Mouse (Mus musculus) heart, postnatal 36 days (tissue): ENCODE measurements around the gene St6galnac3. TPM values are rescaled to one million over a fixed set of nuclear protein-coding genes. Genes with fewer than 3 reads are reported as not detected.

ENCODE experiments used
- DNase-seq, 2 experiments: peaks; one replicate each; pipeline ENCODE4 v3.0.0; 2021 to 2022
- intact Hi-C: fragments of 180-260 bp; cut with DNase I; formaldehyde crosslinking; loops from one replicate; pipeline ENCODE4 v1.15.1; 2025
- total RNA-seq, 2 experiments: library from RNA; stranded (reverse); gene quantifications; 2 replicates each; pipeline ENCODE4 v1.2.3; 2021

St6galnac3 gene
- total RNA-seq, 2 experiments from 2014 or later, result 4.1 to 6.6 TPM

DNA sequence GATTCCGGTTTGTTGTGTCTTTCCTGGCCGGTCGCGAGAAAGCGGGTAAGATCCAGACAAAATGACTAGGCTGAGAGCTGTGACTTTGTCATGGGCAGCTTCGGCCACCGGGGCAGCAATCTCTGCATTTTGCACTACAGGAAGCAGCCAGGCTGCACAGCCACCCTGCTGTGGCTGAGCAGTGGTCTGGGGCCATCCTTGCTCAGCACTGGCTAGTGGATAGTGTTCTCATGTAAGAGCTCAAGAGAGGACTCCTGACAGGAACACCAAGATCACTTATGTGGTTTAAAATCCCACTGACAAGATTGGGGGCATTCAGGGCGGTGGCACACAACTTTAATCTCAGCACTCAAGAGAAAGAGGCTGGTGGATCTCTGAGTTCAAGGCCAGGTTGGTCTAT, 469.1 kb downstream of the St6galnac3 start:
- DNase-seq, result no peak
- intact Hi-C loops, result no loop called here

DNA sequence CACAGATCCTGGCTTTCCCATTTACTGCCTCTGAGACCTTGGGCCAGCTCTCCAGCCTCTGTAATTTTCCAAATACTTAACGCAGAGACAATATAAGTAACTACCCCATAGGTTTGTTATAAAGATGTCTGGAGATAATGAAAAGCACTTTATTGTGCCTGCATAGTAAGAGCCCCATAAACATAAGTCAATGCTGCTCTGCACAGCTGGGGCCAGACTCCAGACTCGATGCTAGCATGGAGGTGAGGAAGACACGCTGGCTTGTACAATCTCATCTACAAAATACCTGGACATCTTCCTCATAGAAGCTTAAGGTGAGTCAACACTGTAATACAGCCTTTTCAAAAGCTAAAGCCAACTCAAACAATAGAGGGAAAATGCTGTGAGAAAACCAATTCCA, 473.3 kb downstream of the St6galnac3 start:
- intact Hi-C loops, result no loop called here
- DNase-seq, result no peak

DNA sequence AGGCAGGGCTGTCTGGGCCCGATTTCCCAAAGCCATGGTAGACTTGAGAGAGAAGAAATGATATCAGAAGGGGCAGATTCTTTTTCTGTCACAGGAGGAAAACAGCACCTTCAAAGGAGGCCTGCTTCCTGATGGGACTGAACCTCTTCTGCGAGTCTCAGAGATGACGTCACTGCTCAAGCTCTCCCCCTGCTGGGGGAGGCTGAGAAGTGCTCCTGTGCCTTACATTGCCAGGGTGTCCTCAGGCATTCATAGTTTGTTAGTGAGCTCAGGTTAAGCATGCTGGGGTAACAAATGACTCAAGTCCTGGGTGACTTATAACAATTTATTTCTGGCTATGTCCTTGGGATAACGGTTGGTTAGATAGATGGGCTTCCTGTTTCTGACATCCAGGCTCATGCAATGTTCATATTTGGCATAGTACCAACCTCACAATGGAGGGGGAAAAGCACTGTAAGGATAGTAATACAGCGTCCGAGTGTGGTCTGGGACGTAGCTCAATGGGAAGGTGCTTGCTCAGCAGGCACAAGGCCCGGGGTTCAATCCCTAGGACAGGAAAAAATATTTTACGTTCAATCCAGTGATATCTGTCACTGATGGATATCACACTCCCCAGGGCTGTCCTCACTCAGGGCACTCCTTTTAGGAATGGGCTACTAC, 474.2 kb downstream of the St6galnac3 start:
- DNase-seq, result peak; percentile 78 to 80
- intact Hi-C loops, result no loop called here

DNA sequence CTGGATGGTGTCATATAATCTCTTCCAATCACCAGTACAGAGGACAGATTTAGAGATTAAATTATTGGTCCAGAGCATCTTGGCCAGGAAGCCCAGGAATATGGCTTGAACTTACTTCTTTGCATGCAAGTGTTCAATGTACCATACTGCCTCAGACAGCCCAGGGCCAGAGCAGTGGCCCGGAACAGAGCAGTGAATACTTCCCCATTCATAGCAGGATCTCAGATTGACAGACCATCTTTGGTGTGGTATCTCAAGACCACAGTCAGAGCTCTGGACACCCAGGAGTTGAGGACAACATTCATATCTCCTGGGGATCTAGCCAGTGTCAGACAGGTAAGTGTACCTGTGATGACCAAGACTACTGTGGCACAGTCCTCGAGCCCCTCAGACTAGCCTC, 476.1 kb downstream of the St6galnac3 start:
- intact Hi-C loops, result no loop called here
- DNase-seq, result no peak

DNA sequence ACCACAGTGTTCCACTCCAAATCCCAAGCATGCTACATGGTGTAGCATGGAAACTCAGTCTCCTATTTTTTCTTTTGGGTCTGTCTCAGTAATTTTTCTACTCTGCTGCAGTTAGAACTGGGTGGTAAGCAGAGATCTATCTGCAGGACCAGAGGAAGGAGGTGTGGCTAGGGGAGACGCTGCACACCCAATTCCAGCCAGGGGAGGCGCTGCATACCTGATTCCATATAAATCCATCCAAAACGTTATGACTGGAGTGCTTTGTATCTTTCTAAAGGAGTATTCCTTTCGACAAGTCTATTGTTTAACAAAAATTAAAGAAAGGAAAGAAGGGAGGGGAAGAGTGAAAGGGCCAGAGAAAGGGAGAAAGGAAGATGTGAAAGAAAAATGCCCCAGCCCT, 476.9 kb downstream of the St6galnac3 start:
- intact Hi-C loops, result no loop called here
- no peak for DNase-seq

DNA sequence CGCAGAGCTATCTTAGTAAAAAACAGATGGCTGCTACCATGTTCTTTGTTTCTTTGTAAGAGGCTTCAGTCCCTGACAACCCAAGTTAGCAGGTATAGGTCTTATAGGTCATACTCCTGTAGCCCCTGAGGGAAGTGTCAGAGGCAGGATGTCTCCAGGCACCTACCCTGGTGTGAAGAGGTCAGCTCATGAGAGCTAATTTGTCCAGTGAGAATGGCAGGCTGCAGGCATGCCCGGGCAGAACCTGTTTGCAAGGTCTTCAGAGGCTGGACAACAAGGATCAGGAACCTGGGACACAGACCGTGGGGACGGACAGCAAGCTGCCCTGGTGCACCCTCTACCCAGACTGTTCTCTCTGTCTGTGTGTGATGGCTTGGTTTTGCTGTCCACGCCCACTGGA, 482.4 kb downstream of the St6galnac3 start:
- intact Hi-C loops, result no loop called here
- no peak for DNase-seq

DNA sequence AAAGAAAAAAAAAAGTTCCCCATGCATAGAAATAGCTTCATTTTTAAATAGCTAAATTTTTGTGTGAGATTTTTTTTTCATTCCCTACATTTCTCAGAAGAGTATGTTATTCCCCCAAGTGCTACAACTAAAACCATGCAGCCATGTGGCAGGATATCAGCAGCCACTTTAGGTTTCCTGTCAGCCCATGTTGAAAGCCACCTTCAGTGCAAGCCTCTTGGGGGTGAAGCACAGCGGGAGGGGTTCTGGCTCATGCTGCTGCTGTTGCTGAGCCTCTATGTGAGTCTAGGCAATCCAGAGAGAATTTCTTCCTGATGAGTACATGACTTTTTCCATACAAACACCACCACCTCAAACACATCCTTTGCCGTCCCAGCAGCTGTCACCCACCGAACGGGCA, 483.8 kb downstream of the St6galnac3 start:
- DNase-seq, result no peak
- intact Hi-C loops, result no loop called here

DNA sequence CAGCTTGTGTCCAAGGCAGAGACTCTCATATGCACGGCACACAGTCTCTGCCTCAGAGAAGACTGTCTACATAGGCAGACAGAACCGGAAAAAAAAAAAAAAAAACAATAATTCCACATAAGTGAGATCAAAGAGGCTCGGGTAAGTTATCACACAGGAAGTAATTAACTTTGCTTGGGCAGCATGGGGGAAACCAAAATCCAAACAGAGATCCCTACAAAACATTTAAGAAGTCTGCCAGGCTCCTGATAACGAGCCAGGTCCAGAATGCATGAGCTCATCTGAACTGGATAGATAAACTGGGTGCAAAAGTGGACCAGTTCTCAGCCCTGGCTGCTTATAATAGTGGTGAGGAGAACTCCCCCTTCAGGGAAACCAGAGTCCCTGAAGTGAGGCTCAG, 484.6 kb downstream of the St6galnac3 start:
- intact Hi-C loops, result no loop called here

DNA sequence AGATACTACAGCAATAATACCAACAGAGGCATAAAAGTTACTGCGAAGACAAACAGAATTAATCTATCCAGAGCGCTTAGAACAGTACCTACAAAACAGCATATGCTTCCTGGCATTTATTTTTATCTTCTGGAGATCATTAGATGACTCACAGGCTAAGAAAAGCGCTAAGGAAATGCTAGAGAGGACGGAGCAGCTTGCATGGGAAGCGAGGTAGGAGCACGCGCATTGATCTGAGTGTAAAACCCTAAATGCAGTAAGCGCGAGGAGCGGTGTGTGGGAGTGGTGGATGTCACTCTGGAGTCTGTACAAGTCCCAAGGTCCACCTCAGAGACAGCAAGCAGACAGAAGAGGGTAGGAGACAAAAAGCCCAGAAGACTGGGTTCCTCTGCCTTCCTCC, 486.6 kb downstream of the St6galnac3 start:
- no peak for DNase-seq
- intact Hi-C loops, result no loop called here

More for the DNA sequence above, 484.6 kb downstream of the St6galnac3 start:
- DNase-seq, result no peak

DNA sequence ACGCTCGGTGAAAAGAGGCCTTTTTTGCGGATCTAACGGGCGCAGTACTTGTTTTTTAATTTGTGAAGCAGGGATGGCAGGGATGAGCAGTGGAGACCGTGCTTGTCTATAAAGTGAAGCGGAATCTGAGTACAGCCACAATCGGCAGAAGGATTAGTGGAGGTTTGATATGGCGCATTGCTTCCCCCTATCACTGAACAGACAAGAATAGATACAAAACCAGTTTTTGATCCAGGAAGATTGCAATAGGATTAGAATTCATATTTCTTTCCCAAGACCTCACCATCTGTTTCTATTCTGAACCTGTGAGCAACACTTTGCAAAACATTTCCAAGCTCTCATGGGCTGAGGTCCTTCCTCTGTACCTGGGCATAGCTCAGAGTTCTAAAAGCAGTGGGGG, 488.7 kb downstream of the St6galnac3 start:
- intact Hi-C loops, result no loop called here
- DNase-seq, result no peak

DNA sequence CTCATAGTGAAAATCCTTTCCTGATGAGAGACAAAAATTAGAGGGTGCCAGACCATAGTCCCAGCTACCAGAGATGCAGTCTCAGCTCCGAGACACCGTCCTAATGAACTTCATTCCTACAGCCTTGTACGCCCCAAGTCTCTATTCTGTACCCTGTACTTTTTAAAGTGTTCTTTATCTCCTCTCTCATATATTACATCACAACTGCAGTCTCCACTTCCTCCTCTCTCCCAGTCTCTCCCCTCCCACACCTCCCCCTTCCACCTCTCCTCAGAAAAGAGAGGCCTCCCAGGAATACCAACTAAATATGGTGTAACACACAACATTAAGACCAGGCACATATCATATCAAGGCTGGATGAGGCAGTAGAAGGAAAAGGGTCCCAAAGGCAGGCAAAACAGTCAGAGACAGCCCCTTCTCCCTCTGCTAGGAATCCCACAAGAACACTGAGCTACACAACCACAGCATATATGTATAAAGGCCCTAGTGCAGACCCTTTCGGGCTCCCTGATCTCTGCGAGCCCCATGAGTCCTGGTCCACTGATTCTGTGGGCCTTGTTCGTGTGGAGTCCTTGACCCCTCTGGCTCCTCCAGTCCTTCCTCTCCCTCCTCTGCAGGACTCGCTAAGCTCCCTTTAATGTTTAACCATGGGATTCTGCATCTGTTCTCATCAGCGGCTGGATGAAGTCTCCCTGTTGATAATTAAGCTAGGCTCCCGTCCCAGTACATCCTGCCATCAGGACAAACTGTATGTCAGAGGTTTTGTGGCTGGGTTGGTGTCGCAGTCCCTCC, 502.2 kb downstream of the St6galnac3 start:
- intact Hi-C loops, result no loop called here
- DNase-seq, result no peak

DNA sequence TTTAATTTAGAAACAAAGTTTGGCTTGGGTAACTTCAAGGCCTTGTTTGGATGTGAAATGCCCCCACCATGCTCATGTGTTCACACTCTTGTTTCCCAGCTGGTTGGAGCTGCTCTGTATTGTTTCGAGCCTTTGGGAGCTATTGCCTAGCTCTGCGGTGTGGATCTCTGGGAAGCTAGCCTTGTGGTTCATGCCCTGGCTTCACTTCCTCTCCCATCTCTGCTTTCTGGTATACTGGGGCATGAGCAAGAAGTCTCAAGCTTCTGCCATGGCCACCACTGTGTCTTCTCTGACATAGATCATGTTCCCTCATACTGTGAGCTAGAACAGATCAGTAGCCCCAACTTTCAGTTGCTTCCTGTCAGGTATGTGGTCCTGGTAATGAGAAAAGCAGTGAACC, 505.6 kb downstream of the St6galnac3 start:
- intact Hi-C loops, result no loop called here
- DNase-seq, result no peak

DNA sequence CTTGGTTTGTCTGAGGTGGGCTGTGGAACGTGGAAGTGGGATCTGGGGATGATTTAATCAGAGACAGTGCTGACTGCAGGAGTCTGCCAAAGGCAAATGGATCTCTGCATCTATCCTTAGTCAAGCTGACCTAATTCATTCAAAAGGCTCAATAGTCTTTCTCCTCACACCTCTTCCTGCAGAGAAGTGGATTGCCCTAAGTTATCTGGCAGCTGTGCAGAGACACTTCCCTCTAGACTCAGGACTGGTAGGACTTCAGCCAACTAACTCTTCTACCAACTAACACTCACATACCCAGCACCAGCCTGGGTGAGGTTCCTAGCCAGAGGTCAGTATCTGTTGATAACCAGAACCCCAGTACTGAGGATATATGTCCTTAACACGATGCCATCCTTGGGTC, 516.8 kb downstream of the St6galnac3 start:
- intact Hi-C loops, result no loop called here
- DNase-seq, result no peak

DNA sequence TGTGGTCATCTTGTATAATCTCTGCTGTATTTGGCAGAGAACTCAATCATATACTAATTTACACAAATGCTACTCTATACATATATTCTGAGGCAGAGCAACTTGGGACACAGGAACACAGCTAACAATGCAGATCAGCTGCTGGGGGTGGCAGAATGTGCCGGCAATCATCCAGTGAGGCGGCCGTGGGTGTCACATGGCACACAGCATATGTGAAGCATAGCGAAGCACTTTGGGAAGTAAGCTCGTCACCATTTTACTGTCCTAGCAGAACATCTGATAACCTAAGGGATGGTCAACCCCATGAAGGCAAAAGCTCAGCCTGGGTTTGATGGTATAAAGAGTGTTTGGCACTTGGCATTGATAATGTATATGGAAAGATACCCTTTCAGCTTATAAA, 520.9 kb downstream of the St6galnac3 start:
- intact Hi-C loops, result no loop called here
- no peak for DNase-seq

DNA sequence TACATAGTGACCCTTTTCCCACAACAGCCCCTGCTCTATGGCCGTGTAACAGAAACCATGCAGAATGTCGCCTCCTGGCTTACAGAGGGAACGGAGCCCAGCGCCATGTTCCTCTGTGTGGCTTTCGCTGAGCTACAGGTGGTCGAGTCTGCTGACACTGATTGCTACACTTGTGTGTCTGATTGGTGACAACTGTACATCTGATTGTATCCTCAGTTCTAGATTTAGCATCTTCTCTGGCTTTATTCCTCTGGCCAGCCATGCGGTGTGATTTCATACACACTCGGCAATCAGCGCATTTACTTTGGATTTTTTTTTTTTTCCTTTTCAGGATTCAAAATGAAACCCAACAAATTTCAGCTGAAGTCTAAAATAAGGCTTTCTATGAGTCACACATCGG, 523.1 kb downstream of the St6galnac3 start:
- intact Hi-C loops, result no loop called here
- no peak for DNase-seq

DNA sequence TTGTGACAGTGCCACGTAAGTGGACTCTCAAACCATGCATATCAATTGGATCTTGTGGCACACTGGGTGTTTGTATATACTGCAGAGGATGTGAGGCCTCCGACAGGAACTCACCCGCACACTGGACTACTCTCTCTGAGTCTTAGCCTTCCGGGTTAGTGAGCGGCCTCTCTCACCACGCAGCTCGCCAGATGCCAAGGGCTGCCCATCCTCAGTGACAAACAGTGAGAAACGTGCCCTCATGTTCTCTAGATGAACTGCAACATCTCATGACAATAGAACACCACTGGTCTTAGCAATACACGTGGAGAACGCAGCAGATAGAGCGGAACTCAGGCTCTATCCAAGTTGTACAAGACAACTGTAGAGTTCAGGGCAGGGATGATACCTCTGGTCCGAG, 524.2 kb downstream of the St6galnac3 start:
- DNase-seq, result no peak
- intact Hi-C loops, result no loop called here

DNA sequence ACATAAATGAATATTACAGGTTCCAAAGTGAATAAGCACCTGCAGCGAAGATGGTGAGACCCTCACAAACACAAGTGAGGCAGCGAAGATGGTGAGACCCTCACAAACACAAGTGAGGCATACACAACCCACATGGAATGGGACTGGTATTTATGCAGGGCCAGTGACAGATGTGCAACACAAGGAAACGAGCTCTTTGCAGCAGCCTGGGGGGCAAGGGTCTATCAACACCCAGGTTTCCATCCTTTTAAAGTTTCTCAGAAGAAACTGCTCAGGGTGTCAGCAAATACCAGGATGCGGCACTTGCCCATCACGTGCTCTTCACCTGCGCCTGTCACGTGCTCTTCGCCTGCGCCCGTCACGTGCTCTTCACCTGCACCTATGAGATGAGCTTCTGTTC, 524.9 kb downstream of the St6galnac3 start:
- intact Hi-C loops, result no loop called here
- no peak for DNase-seq

DNA sequence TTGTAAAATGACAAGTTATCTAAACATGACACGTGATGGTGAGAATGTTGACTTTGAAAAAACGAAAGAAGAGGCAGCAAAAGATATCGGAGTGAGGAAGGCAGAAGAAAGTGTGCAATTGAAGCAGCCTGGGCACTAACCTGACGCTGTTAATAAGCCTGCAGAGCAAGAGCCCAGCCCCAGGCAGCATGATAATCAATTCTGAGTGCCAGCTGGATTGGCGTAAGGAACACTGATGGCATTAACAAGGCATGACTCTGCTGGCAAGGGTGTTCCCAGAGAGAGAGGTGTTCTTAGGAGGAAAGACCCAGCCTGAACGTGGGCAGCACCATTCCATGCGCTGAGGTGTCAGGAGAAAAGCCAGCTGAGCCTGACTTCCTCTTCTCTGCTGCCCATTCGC, 525.7 kb downstream of the St6galnac3 start:
- intact Hi-C loops, result no loop called here
- DNase-seq, result no peak

DNA sequence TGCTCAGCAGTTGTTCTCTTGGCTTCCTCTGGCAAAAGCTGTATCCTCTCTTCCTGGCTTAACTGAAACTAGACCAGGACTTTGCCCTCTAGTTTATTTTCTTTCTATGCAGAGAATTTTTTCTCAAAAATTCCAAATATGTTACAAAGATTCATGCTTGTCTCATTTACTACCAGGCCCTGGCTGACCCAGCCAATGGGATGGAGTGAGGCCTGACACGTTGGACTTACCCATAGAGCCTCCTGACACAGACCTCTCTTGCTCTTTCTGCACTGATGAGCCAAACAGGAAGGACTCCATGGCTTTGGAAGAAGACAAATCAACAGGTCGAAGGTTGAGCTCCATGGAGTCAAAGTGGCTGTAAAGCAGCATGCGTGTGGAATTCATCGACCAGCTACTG, 526.5 kb downstream of the St6galnac3 start:
- intact Hi-C loops, result no loop called here
- no peak for DNase-seq

DNA sequence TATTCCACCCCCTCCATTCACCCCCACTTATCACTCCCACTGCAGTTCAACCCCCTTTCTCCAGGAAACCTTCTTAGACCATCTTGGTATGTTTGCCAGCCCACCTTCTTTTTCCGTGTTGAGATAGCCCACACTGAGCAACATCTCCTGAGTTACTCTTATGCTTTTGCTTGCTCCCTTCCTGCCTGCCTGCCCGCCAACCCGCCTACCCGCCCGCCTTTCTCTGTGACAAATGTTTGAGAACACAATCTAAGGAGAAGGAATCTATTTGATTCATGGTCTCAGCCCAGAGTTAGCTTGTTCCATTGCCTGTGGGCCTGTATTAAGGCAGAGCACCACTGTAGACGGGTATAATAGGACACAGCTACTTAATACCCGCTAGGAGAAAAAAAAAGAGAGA, 531.9 kb downstream of the St6galnac3 start:
- intact Hi-C loops, result no loop called here
- DNase-seq, result no peak

DNA sequence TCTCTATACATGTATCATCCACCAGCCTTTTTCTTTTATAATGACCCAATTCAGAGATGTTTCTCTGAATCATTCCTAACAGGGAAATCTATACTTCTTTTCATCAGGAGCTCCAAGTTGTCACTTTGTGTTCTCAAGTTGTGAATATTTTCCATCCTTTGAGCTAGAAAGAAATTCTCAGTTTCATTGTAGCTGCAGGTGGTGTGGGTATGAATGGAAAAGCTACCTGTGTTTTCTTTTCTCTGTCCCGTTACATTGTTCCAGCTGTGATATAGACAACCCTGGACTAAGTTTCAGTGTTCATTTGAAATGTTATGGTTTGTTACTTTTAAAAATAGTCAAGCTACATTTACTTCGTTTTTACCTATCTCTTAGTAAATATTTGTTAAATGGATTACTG, 534.2 kb downstream of the St6galnac3 start:
- intact Hi-C loops, result no loop called here
- no peak for DNase-seq

DNA sequence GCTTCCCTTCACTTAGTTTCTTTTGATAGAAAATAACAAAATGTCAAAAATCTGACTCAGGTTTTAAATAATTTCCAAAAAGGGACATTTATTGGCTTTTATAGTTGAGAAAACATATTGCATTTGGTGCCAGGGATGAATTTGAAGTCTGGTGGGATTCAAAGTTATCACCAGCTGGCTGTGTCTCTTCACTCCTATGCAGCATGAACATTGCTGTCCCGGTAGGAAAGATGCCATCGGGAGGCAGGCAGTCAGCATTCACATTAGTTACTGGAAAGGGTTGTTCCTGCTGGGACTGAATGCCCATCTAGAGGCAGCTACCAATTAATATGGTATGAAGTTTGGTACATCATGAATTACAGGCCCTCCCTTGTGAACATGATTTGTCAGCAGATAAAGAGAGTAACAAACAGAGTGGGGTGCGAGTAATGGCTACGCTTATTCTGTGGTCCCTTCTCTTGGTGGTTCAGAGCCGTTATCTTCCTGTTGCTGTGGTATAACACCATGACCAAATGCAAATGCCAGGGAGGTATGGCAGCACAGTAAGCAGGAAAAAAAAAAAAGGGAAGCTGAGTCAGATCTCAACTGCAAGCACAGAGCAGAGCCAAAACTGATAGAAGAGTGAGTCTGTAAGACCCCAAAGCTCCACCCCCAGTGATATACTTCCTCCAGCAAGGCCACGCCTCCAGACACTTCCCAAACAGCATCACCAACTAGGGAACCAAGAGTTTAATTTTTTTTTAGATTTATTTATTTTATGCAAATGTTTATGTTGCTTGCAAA, 535.1 kb downstream of the St6galnac3 start:
- no peak for DNase-seq
- intact Hi-C loops, result no loop called here
